Mouse (Mus musculus) layer of hippocampus, postnatal 36 days (tissue): ENCODE measurements around the gene Mlxip. TPM values are rescaled to one million over a fixed set of nuclear protein-coding genes. Genes with fewer than 3 reads are reported as not detected.

Experiments used
- DNase-seq, 2 experiments: peaks; one replicate each; pipeline ENCODE4 v3.0.0; 2022
- total RNA-seq, 2 experiments: library from RNA; stranded (reverse); gene quantifications; 2 replicates each; pipeline ENCODE4 v1.2.3; 2021

Mlxip gene
- total RNA-seq, 2 experiments from 2014 or later, result 19.3 to 21.3 TPM

GRCm38 (mm10) chr5:123436071-123436779 lies 41.6 kb downstream of the Mlxip start:
- DNase-seq, result no peak

GRCm38 (mm10) chr5:123436780-123437175 lies 42.2 kb downstream of the Mlxip start:
- peak in 1 of 2 experiments; percentile 53 for DNase-seq

GRCm38 (mm10) chr5:123438381-123438780 lies 43.8 kb downstream of the Mlxip start:
- no peak for DNase-seq

GRCm38 (mm10) chr5:123439312-123439711 lies 44.7 kb downstream of the Mlxip start:
- no peak for DNase-seq

- DNase-seq, result no peak
Measured at GRCm38 (mm10) chr5:123439941-123440340, 45.3 kb downstream of the Mlxip start.

GRCm38 (mm10) chr5:123440664-123441063 lies 46.1 kb downstream of the Mlxip start:
- no peak for DNase-seq

GRCm38 (mm10) chr5:123442283-123442682 lies 47.7 kb downstream of the Mlxip start:
- no peak for DNase-seq

- DNase-seq, result peak; percentile 61 to 72
Measured at GRCm38 (mm10) chr5:123444069-123444468, 49.5 kb downstream of the Mlxip start.

GRCm38 (mm10) chr5:123444849-123445334 lies 50.3 kb downstream of the Mlxip start:
- DNase-seq, result no peak

GRCm38 (mm10) chr5:123451886-123452285 lies 57.3 kb downstream of the Mlxip start:
- no peak for DNase-seq

GRCm38 (mm10) chr5:123461420-123461819 lies 66.8 kb downstream of the Mlxip start:
- DNase-seq, result no peak

- no peak for DNase-seq
Measured at GRCm38 (mm10) chr5:123464638-123465037, 70.0 kb downstream of the Mlxip start.

GRCm38 (mm10) chr5:123470784-123471400 lies 76.3 kb downstream of the Mlxip start:
- no peak for DNase-seq

GRCm38 (mm10) chr5:123473817-123474216 lies 79.2 kb downstream of the Mlxip start:
- DNase-seq, result no peak

- no peak for DNase-seq
Measured at GRCm38 (mm10) chr5:123487659-123488395, 93.2 kb downstream of the Mlxip start.

GRCm38 (mm10) chr5:123489112-123489785 lies 94.7 kb downstream of the Mlxip start, which contains the start of the genes Lrrc43 and Il31:
Lrrc43 (plus strand) TSS chr5:123489305.
Il31 (minus strand) TSS chr5:123489489.
- DNase-seq, result no peak

- DNase-seq, result no peak
Measured at GRCm38 (mm10) chr5:123489935-123490334, 95.3 kb downstream of the Mlxip start.

- peak; percentile 36 to 37 for DNase-seq
Measured at GRCm38 (mm10) chr5:123499717-123500116, 105.1 kb downstream of the Mlxip start.

GRCm38 (mm10) chr5:123501973-123502372 lies 107.4 kb downstream of the Mlxip start:
- DNase-seq, result no peak
